Mouse (Mus musculus) liver, embryonic 11.5 days (tissue): Measurements from ENCODE around the gene Fam117a. TPM values are rescaled to one million over a fixed set of nuclear protein-coding genes. Genes with fewer than 3 reads are reported as not detected.

Experiments used
- ATAC-seq: fragments of 200-750 bp; cut with Nextera tagmentation; replicated peaks from 2 replicates; pipeline ENCODE4 v1.8.0; 2017; ENCODE audit warnings: moderate number of reproducible peaks, mild to moderate bottlenecking, moderate TSS enrichment, moderate library complexity; ENCODE audit not compliant: low FRiP score
- DNase-seq: peaks from one replicate; pipeline ENCODE4 v3.0.0-alpha.2; 2017; ENCODE audit warnings: low spot score
- H3K27ac ChIP-seq: fragments of 300-500 bp; sonication (generic); 2 replicates; pipeline ENCODE4 v1.5.1; 2014; ENCODE audit warnings: mild to moderate bottlenecking, low read depth, low read length, control low read depth
- H3K27me3 ChIP-seq: fragments of 300-500 bp; sonication (generic); replicated peaks from 2 replicates; pipeline ENCODE4 v1.6.1; 2014; ENCODE audit warnings: low read length, mixed read lengths; ENCODE audit not compliant: control insufficient read depth, insufficient read depth
- H3K36me3 ChIP-seq: fragments of 300-500 bp; sonication (generic); 2 replicates; pipeline ENCODE4 v1.6.1; 2014; ENCODE audit warnings: mild to moderate bottlenecking, low read length, moderate library complexity, mixed read lengths; ENCODE audit not compliant: control insufficient read depth, insufficient read depth
- H3K4me1 ChIP-seq: fragments of 300-500 bp; sonication (generic); replicated peaks from 2 replicates; pipeline ENCODE4 v1.6.1; 2014; ENCODE audit warnings: low read length, mixed read lengths; ENCODE audit not compliant: control insufficient read depth, insufficient read depth
- H3K4me2 ChIP-seq: fragments of 300-500 bp; sonication (generic); 2 replicates; pipeline ENCODE4 v1.6.1; 2014; ENCODE audit warnings: mild to moderate bottlenecking, control low read depth, moderate library complexity
- H3K4me3 ChIP-seq: fragments of 300-500 bp; sonication (generic); 2 replicates; pipeline ENCODE4 v1.5.1; 2014; ENCODE audit warnings: low read depth, low read length, control low read depth
- H3K9ac ChIP-seq: fragments of 300-500 bp; sonication (generic); 2 replicates; pipeline ENCODE4 v1.6.1; 2014; ENCODE audit warnings: low read depth, low read length, control low read depth
- H3K9me3 ChIP-seq: fragments of 300-500 bp; sonication (generic); 2 replicates; pipeline ENCODE4 v1.6.1; 2016; ENCODE audit warnings: low read length, inconsistent platforms, mixed read lengths; ENCODE audit not compliant: control insufficient read depth
- WGBS: fragments of 180-500 bp; shearing (Covaris S2); extraction: QIAGEN DNeasy Blood & Tissue Kit; methylation state at CpG from one replicate; pipeline ENCODE4 v1.1.7; 2014; 5-methylcytosine and 5-hydroxymethylcytosine counted together
- polyA plus RNA-seq: library from polyadenylated mRNA; unstranded; fragments of >200 nt; fragmentation: Nextera tagmentation; extraction: Ambion mirVana; gene quantifications from 2 replicates; pipeline ENCODE4 v1.2.1, GENCODE M21; 2014

Gene Fam117a
- polyA plus RNA-seq, 1 experiment from 2014 or later, result 44.9 TPM

- Histone ChIP-seq H3K9me3 (no peaks in the 10 kb centered on the region), H3K4me2 (peak overlapping the region; percentile 86), H3K27me3 (no peaks in the 10 kb centered on the region), H3K27ac (peak overlapping the region; percentile 97), H3K4me1 (peaks cover 23% of the 10 kb centered on the region), H3K36me3 (peaks cover 5% of the 10 kb centered on the region; the same call in 1 of the 2 replicates), H3K9ac (peak overlapping the region; percentile 98), H3K4me3 (peak overlapping the region; percentile 88)
- DNase-seq (peak; percentile 94), ATAC-seq (peak; percentile 92)
- WGBS, result under 1% methylated on average over 37 of the region's 37 CpGs
Measured at GRCm38 (mm10) chr11:95309510-95310006, 27.3 kb upstream of the Fam117a start.

- Histone ChIP-seq H3K9ac (peak within 1 kb of the TSS; percentile 98), H3K36me3 (peaks cover 3% of the 10 kb centered on the region; the same call in 1 of the 2 replicates), H3K27ac (peak within 1 kb of the TSS; percentile 97), H3K27me3 (no peaks in the 10 kb centered on the region), H3K4me2 (peak within 1 kb of the TSS; percentile 86), H3K4me3 (peak within 1 kb of the TSS; percentile 88), H3K9me3 (no peaks in the 10 kb centered on the region), H3K4me1 (peaks cover 23% of the 10 kb centered on the region)
- ATAC-seq (peak; percentile 87), DNase-seq (peak; percentile 91)
- WGBS, result under 1% methylated on average over 42 of the region's 42 CpGs
Measured at GRCm38 (mm10) chr11:95310007-95310647, 26.7 kb upstream of the Fam117a start, which contains the start of gene Kat7. Gene Kat7 (minus strand): TSS chr11:95310246.

- no peaks in the 10 kb centered on the region for H3K9me3 ChIP-seq
- WGBS, result 7% methylated on average over 17 of the region's 17 CpGs
- H3K4me3 ChIP-seq, result peak overlapping the region; percentile 88
- DNase-seq (no peak), ATAC-seq (no peak)
- peak overlapping the region; percentile 67 for H3K9ac ChIP-seq
- peaks cover 23% of the 10 kb centered on the region for H3K4me1 ChIP-seq
- peak overlapping the region; percentile 49; the same call in 1 of the 2 replicates for H3K27ac ChIP-seq
- H3K27me3 ChIP-seq, result no peaks in the 10 kb centered on the region
- H3K36me3 ChIP-seq, result no peaks in the 10 kb centered on the region; the same call in 1 of the 2 replicates
- H3K4me2 ChIP-seq, result peak overlapping the region; percentile 72
Measured at GRCm38 (mm10) chr11:95310648-95311424, 26.0 kb upstream of the Fam117a start.

GRCm38 (mm10) chr11:95311425-95311807, 25.4 kb upstream of the Fam117a start:
- no peak overlapping the region for H3K9ac ChIP-seq
- ATAC-seq (no peak), DNase-seq (no peak)
- H3K27me3 ChIP-seq, result no peaks in the 10 kb centered on the region
- H3K4me3 ChIP-seq, result peak overlapping the region; percentile 88
- H3K9me3 ChIP-seq, result no peaks in the 10 kb centered on the region
- 48% methylated on average over 5 of the region's 5 CpGs for WGBS
- peaks cover 23% of the 10 kb centered on the region for H3K4me1 ChIP-seq
- no peaks in the 10 kb centered on the region for H3K36me3 ChIP-seq
- H3K4me2 ChIP-seq, result peak overlapping the region; percentile 72
- H3K27ac ChIP-seq, result no peak overlapping the region

- no peaks in the 10 kb centered on the region for H3K27me3 ChIP-seq
- 80% methylated on average over 7 of the region's 7 CpGs for WGBS
- no peak overlapping the region for H3K9ac ChIP-seq
- H3K36me3 ChIP-seq, result no peaks in the 10 kb centered on the region
- no peak for ATAC-seq
- no peak overlapping the region for H3K4me2 ChIP-seq
- no peak for DNase-seq
- peaks cover 21% of the 10 kb centered on the region for H3K4me1 ChIP-seq
- no peaks in the 10 kb centered on the region for H3K9me3 ChIP-seq
- H3K27ac ChIP-seq, result no peak overlapping the region
- H3K4me3 ChIP-seq, result no peak overlapping the region
Measured at GRCm38 (mm10) chr11:95315215-95315955, 21.4 kb upstream of the Fam117a start.

GRCm38 (mm10) chr11:95318116-95318515, 18.7 kb upstream of the Fam117a start:
- ATAC-seq, result peak; percentile 70
- Histone ChIP-seq H3K9ac (no peak overlapping the region), H3K27ac (no peak overlapping the region), H3K4me3 (no peak overlapping the region), H3K9me3 (no peaks in the 10 kb centered on the region), H3K36me3 (no peaks in the 10 kb centered on the region), H3K27me3 (no peaks in the 10 kb centered on the region), H3K4me2 (peak overlapping the region; percentile 11), H3K4me1 (peaks cover 11% of the 10 kb centered on the region)
- 56% methylated on average over 9 of the region's 9 CpGs for WGBS
- no peak for DNase-seq

- DNase-seq (no peak), ATAC-seq (peak; percentile 37; the same call in 1 of the 2 replicates)
- no peak overlapping the region for H3K9ac ChIP-seq
- 55% methylated on average over 1 of the region's 1 CpGs for WGBS
- H3K27ac ChIP-seq, result peak overlapping the region; percentile 48; the same call in 1 of the 2 replicates
- no peak overlapping the region for H3K4me3 ChIP-seq
- no peaks in the 10 kb centered on the region for H3K9me3 ChIP-seq
- peaks cover 11% of the 10 kb centered on the region for H3K4me1 ChIP-seq
- no peaks in the 10 kb centered on the region for H3K27me3 ChIP-seq
- H3K36me3 ChIP-seq, result no peaks in the 10 kb centered on the region
- H3K4me2 ChIP-seq, result peak overlapping the region; percentile 46; the same call in 1 of the 2 replicates
Measured at GRCm38 (mm10) chr11:95319506-95319905, 17.3 kb upstream of the Fam117a start.

GRCm38 (mm10) chr11:95320010-95320409, 16.8 kb upstream of the Fam117a start:
- DNase-seq (no peak), ATAC-seq (peak; percentile 97)
- Histone ChIP-seq H3K27ac (peak overlapping the region; percentile 55; the same call in 1 of the 2 replicates), H3K4me2 (peak overlapping the region; percentile 46), H3K9me3 (no peaks in the 10 kb centered on the region), H3K9ac (no peak overlapping the region), H3K4me1 (peaks cover 11% of the 10 kb centered on the region), H3K36me3 (no peaks in the 10 kb centered on the region), H3K4me3 (no peak overlapping the region), H3K27me3 (no peaks in the 10 kb centered on the region; the same call in 1 of the 2 replicates)
- 57% methylated on average over 1 of the region's 1 CpGs for WGBS
